Mouse (Mus musculus) midbrain, embryonic 15.5 days (tissue): Measurements from ENCODE around the gene Myocos. TPM values are rescaled to one million over a fixed set of nuclear protein-coding genes. Genes with fewer than 3 reads are reported as not detected.

ENCODE experiments used
- ATAC-seq: fragments of 200-750 bp; cut with Nextera tagmentation; replicated peaks from 2 replicates; pipeline ENCODE4 v1.8.0; 2017; ENCODE audit warnings: moderate TSS enrichment
- H3K27ac ChIP-seq: fragments of 300-500 bp; sonication (generic); 2 replicates; pipeline ENCODE4 v1.5.1; 2015; ENCODE audit warnings: mild to moderate bottlenecking, inconsistent platforms
- H3K27me3 ChIP-seq: fragments of 300-500 bp; sonication (generic); replicated peaks from 2 replicates; pipeline ENCODE4 v1.6.1; 2015; ENCODE audit warnings: inconsistent platforms
- H3K36me3 ChIP-seq: fragments of 300-500 bp; sonication (generic); replicated peaks from 2 replicates; pipeline ENCODE4 v1.6.1; 2015; ENCODE audit warnings: inconsistent platforms
- H3K4me1 ChIP-seq: fragments of 300-500 bp; sonication (generic); 2 replicates; pipeline ENCODE4 v1.6.1; 2015; ENCODE audit warnings: inconsistent platforms
- H3K4me2 ChIP-seq: fragments of 300-500 bp; sonication (generic); 2 replicates; pipeline ENCODE4 v1.6.1; 2015; ENCODE audit warnings: inconsistent platforms, mild to moderate bottlenecking, moderate library complexity
- H3K4me3 ChIP-seq: fragments of 300-500 bp; sonication (generic); 2 replicates; pipeline ENCODE4 v1.5.1; 2015; ENCODE audit warnings: mild to moderate bottlenecking, inconsistent platforms
- H3K9ac ChIP-seq: fragments of 300-500 bp; sonication (generic); 2 replicates; pipeline ENCODE4 v1.6.1; 2015; ENCODE audit warnings: mild to moderate bottlenecking, inconsistent platforms
- H3K9me3 ChIP-seq: fragments of 300-500 bp; sonication (generic); 2 replicates; pipeline ENCODE4 v1.6.1; 2016; ENCODE audit warnings: inconsistent platforms
- WGBS: fragments of 180-500 bp; shearing (Covaris S2); methylation state at CpG from one replicate; pipeline ENCODE4 v1.1.7; 2015; ENCODE audit warnings: mixed read lengths; 5-methylcytosine and 5-hydroxymethylcytosine counted together
- microRNA-seq: library from miRNA; unstranded; fragments of <30 nt; microRNA quantifications from one replicate; pipeline ENCODE4, GENCODE M21; 2016
- polyA plus RNA-seq: library from polyadenylated mRNA; unstranded; fragments of >200 nt; fragmentation: Nextera tagmentation; extraction: Ambion mirVana; gene quantifications from 2 replicates; pipeline ENCODE4 v1.2.1, GENCODE M21; 2015

Myocos gene
- polyA plus RNA-seq, 1 experiment from 2014 or later = not detected

DNA sequence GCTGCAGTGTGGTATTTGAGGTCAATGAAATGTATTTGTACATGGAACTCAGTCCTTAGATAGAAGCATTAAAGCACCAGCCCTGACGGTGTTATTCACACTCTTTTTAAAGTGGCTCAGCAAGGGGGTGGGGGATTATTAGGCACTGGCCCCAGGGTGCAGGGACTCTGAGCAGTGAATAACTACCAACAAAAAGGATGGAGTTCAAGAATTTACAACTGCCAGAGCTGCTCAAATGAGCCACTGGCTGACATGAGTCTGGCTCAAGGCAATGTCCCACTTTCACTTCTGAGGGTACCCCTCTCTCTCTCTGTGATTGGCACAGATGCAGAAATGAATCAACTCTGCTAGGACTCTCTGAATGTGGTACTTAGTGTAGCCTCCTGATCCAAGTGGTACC lies 49.9 kb downstream of the Myocos start:
- Histone ChIP-seq H3K9me3 (no peaks in the 10 kb centered on the region), H3K36me3 (no peaks in the 10 kb centered on the region), H3K4me1 (no peaks in the 10 kb centered on the region; the same call in 1 of the 2 replicates), H3K27me3 (no peaks in the 10 kb centered on the region), H3K4me3 (no peak overlapping the region), H3K4me2 (no peak overlapping the region), H3K27ac (no peak overlapping the region), H3K9ac (no peak overlapping the region)
- 7% methylated on average over 1 of the region's 1 CpGs for WGBS
- ATAC-seq = peak; percentile 57

DNA sequence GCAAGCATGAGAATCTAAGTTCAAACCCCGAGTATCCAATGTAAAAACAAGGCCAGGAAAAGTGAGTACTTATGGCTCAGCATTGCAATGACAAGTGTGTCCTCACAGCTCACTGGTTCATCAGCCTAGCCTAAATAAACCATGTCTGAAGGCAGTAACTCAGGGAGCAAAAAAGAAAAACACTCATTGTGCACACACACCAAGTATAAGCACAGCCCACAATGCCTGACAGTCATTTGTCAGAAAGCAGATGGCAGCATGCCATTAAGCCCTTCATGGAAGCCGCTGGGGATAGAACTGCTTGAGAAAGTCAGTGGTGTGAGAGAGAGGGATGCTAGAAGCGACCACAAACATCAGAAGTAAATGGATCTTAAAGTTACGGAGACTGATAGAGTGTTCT lies 56.7 kb downstream of the Myocos start:
- ATAC-seq = 0 out of 2 replicates have a peak, but pooled peaks have one; percentile 64
- H3K4me3 ChIP-seq = no peak overlapping the region
- no peaks in the 10 kb centered on the region for H3K9me3 ChIP-seq
- no peak overlapping the region for H3K4me2 ChIP-seq
- no peaks in the 10 kb centered on the region for H3K4me1 ChIP-seq
- H3K27me3 ChIP-seq = no peaks in the 10 kb centered on the region
- no peak overlapping the region for H3K27ac ChIP-seq
- 63% methylated on average over 4 of the region's 4 CpGs for WGBS
- peaks cover 11% of the 10 kb centered on the region for H3K36me3 ChIP-seq
- H3K9ac ChIP-seq = no peak overlapping the region

DNA sequence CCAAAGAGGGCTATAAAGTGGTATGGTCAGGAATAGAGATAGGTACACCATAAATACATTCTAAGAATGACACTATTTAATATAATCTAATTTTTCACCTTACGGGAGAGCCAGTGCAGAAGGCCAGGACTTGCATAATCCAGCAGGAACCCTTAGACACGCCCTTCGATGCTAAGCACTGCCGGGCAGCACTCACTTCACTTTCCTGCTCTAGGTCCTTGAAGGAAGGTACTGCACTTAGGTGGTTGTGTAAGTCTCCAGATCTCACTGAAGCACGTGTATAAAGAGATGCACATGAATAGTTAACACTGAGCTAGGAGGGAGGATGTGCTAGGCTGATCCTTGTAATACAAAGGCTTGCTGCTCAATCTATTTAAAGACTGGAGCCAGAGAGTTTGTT lies 58.4 kb downstream of the Myocos start:
- H3K27me3 ChIP-seq = no peaks in the 10 kb centered on the region
- no peaks in the 10 kb centered on the region for H3K9me3 ChIP-seq
- no peak for ATAC-seq
- H3K4me1 ChIP-seq = no peaks in the 10 kb centered on the region
- 90% methylated on average over 5 of the region's 5 CpGs for WGBS
- H3K27ac ChIP-seq = no peak overlapping the region
- H3K4me2 ChIP-seq = no peak overlapping the region
- H3K36me3 ChIP-seq = peaks cover 15% of the 10 kb centered on the region
- no peak overlapping the region for H3K9ac ChIP-seq
- H3K4me3 ChIP-seq = no peak overlapping the region

DNA sequence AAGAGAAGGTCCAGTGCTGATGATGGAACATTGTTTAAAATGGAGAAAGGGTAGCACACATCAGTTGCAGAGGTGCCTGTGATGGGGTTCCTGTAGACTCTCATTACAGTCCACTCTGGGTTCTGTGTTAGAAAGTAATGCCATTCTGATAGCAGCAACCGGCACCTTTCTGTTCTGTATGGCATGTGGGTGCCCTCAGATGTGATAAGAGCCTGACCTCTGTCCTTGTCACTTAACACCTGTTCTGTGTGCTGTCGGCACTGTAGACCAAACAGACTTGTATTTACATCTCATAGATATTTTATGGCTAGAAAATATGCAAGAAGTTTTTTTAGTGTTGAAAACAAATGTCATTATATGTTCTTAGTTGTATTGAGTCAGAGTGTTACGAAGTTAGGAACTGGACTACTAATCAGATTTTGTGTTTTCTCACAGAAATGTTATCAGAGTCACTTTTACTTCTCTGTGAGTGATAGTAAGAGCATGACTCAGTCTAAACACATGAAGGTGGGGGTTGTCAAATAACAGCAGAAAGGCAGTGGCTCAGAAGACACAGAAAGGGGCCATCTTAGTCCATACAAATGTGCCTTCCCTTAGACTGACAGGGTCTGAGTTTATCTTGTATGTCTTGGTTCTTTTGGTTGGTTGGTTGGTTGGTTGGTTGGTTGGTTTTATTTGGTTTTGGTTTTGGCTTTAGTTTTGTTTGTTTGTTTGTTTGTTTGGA lies 60.5 kb downstream of the Myocos start:
- Histone ChIP-seq H3K9ac (no peak overlapping the region), H3K9me3 (no peaks in the 10 kb centered on the region), H3K27me3 (no peaks in the 10 kb centered on the region), H3K36me3 (peaks cover 15% of the 10 kb centered on the region), H3K4me1 (no peaks in the 10 kb centered on the region), H3K27ac (no peak overlapping the region), H3K4me3 (no peak overlapping the region), H3K4me2 (no peak overlapping the region)
- 93% methylated on average over 3 of the region's 3 CpGs for WGBS
- no peak for ATAC-seq

Small RNAs within 50 kb of the gene (microRNA-seq; reads per million reads assigned to microRNA genes)
- gene Gm27616 = not detected

Other genes starting within 250 kb of the Myocos start
- gene Dnm3, start 180.2 kb downstream of the Myocos start, polyA plus RNA-seq = 55.7 and 67.6 TPM in 2 replicates
- 18.2 and 20.8 TPM in 2 replicates for gene Mettl13, start 109.7 kb downstream of the Myocos start, polyA plus RNA-seq
- 72.0 and 75.4 TPM in 2 replicates for gene Vamp4, start 87.7 kb downstream of the Myocos start, polyA plus RNA-seq
- gene Myoc, start 19.1 kb downstream of the Myocos start, polyA plus RNA-seq = not detected in 2 replicates
- gene Prrc2c, start 82.3 kb upstream of the Myocos start, polyA plus RNA-seq = 142 and 158 TPM in 2 replicates
- gene Fmo4, start 155.8 kb upstream of the Myocos start, polyA plus RNA-seq = 0.19 and 0.27 TPM in 2 replicates
- gene Fmo1, start 208.4 kb upstream of the Myocos start, polyA plus RNA-seq = 23.3 and 32.1 TPM in 2 replicates
- gene Fmo2, start 240.5 kb upstream of the Myocos start, polyA plus RNA-seq = 0.22 TPM in 1 of 2 replicates, not detected in the other